Mouse (Mus musculus) bone marrow macrophage, adult 2 months (primary cell): Measurements from ENCODE around the gene Nkiras2. TPM values are rescaled to one million over a fixed set of nuclear protein-coding genes. Genes with fewer than 3 reads are reported as not detected.

ENCODE experiments used
- H3K27ac ChIP-seq: 2 replicates; pipeline ENCODE4 v1.5.1; 2012; ENCODE audit warnings: low read depth, low read length; ENCODE audit not compliant: insufficient read depth
- H3K4me1 ChIP-seq: 2 replicates; pipeline ENCODE4 v1.6.1; 2012; ENCODE audit warnings: low read length; ENCODE audit not compliant: control insufficient read depth, insufficient read depth
- H3K4me3 ChIP-seq: 2 replicates; pipeline ENCODE4 v1.5.1; 2012; ENCODE audit warnings: mild to moderate bottlenecking, low read length, moderate library complexity; ENCODE audit not compliant: insufficient read depth
- CTCF ChIP-seq: IDR thresholded peaks from 2 replicates; pipeline ENCODE4 v1.5.1; 2012; ENCODE audit warnings: low read depth, mild to moderate bottlenecking, low read length, moderate library complexity
- POLR2A ChIP-seq: IDR thresholded peaks from 2 replicates; pipeline ENCODE4 v1.6.1; 2012; ENCODE audit warnings: mild to moderate bottlenecking, low read depth, low read length, borderline replicate concordance
- polyA plus RNA-seq: library from polyadenylated mRNA; stranded (reverse); fragments of >200 nt; gene quantifications from 2 replicates; pipeline ENCODE4 v1.2.4, GENCODE M21; 2012; ENCODE audit not compliant: missing spikeins, insufficient read depth, insufficient read length

The Nkiras2 gene
- polyA plus RNA-seq, result 46.6 and 52.5 TPM in 2 replicates

GRCm38 (mm10) chr11:100618761-100619484, at the start of gene Nkiras2:
Nkiras2 (plus strand) TSS chr11:100619244.
- H3K4me1 ChIP-seq, result peaks cover 17% of the 10 kb centered on the region; the same call in 1 of the 2 replicates
- 0 out of 2 replicates have a peak, but pooled peaks have one; percentile 16 for TF ChIP-seq POLR2A
- TF ChIP-seq CTCF, result no peak
- H3K4me3 ChIP-seq, result peak within 1 kb of the TSS; percentile 69
- peak within 1 kb of the TSS; percentile 90 for H3K27ac ChIP-seq

GRCm38 (mm10) chr11:100569789-100570188, 49.3 kb upstream of the Nkiras2 start:
- Histone ChIP-seq H3K27ac (no peak overlapping the region), H3K4me1 (peaks cover 6% of the 10 kb centered on the region), H3K4me3 (no peak overlapping the region)
- TF ChIP-seq POLR2A (no peak), CTCF (no peak)

GRCm38 (mm10) chr11:100570430-100571201, 48.4 kb upstream of the Nkiras2 start:
- H3K4me3 ChIP-seq, result peak overlapping the region; percentile 13
- no peak overlapping the region for H3K27ac ChIP-seq
- TF ChIP-seq POLR2A (no peak), CTCF (peak; percentile 52)
- H3K4me1 ChIP-seq, result peaks cover 6% of the 10 kb centered on the region

- H3K4me1 ChIP-seq, result peaks cover 6% of the 10 kb centered on the region
- H3K4me3 ChIP-seq, result peak overlapping the region; percentile 13; the same call in 1 of the 2 replicates
- no peak overlapping the region for H3K27ac ChIP-seq
- no peak for TF ChIP-seq CTCF
- TF ChIP-seq POLR2A, result no peak
Observed at GRCm38 (mm10) chr11:100571202-100571567, 47.9 kb upstream of the Nkiras2 start.

GRCm38 (mm10) chr11:100574188-100574587, 44.9 kb upstream of the Nkiras2 start:
- Histone ChIP-seq H3K4me1 (peaks cover 6% of the 10 kb centered on the region), H3K27ac (no peak overlapping the region), H3K4me3 (peak overlapping the region; percentile 90)
- TF ChIP-seq POLR2A, result no peak
- no peak for TF ChIP-seq CTCF

GRCm38 (mm10) chr11:100574708-100575483, 44.1 kb upstream of the Nkiras2 start, which contains the start of gene Cnp:
Cnp (plus strand) TSS chr11:100574904.
- Histone ChIP-seq H3K27ac (peak within 1 kb of the TSS; percentile 72), H3K4me3 (peak within 1 kb of the TSS; percentile 90), H3K4me1 (peaks cover 6% of the 10 kb centered on the region)
- TF ChIP-seq POLR2A, result no peak

- Histone ChIP-seq H3K27ac (0 out of 2 replicates have a peak overlapping the region, but pooled peaks have one; percentile 72), H3K4me1 (peaks cover 6% of the 10 kb centered on the region), H3K4me3 (peak overlapping the region; percentile 90)
- TF ChIP-seq CTCF, result no peak
- TF ChIP-seq POLR2A, result no peak
Observed at GRCm38 (mm10) chr11:100575484-100575855, 43.6 kb upstream of the Nkiras2 start.

GRCm38 (mm10) chr11:100576256-100576655, 42.8 kb upstream of the Nkiras2 start:
- Histone ChIP-seq H3K27ac (no peak overlapping the region), H3K4me3 (no peak overlapping the region), H3K4me1 (peaks cover 2% of the 10 kb centered on the region)
- TF ChIP-seq CTCF, result no peak
- no peak for TF ChIP-seq POLR2A

GRCm38 (mm10) chr11:100577852-100578599, 41.0 kb upstream of the Nkiras2 start:
- H3K4me1 ChIP-seq, result peaks cover under 1% of the 10 kb centered on the region
- TF ChIP-seq CTCF (no peak), POLR2A (no peak)
- H3K4me3 ChIP-seq, result no peak overlapping the region
- H3K27ac ChIP-seq, result no peak overlapping the region
